Mouse (Mus musculus) 3T3-L1 (cell line): ENCODE measurements at regions not wholly inside any gene's neighbourhood (a gene's known extent, or its start where the extent isn't known, plus 50 kb on each side); places are given as distances from the start of the nearest gene placed in this dataset.
A peak's percentile ranks its signal among the peaks of the same experiment; 100 is the strongest.

Source experiments
- DNase-seq: peaks from one replicate; pipeline ENCODE4 v3.0.0-alpha.2; 2015; ENCODE audit warnings: low read depth, low spot score

DNA sequence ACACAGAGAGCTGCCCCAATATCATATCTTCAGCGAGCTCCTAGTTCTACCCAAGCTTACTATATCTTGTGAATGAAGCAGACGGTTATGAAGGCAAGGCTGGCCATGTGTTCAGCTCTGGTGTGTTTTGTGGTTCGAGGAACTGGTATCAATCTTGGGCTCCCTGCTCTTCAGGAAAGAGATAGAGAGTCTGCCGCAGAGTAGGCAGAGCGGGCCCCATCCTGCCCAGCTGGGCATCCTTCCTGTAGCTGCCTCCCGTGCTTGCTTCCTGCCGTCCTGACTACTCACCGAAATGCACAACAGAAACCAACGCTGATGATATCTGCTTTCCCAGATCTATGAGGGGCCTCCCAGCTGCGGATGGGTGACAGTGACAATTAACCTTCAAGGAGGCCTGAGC lies 60.3 kb downstream of the Snrpe start:
- DNase-seq = no peak

DNA sequence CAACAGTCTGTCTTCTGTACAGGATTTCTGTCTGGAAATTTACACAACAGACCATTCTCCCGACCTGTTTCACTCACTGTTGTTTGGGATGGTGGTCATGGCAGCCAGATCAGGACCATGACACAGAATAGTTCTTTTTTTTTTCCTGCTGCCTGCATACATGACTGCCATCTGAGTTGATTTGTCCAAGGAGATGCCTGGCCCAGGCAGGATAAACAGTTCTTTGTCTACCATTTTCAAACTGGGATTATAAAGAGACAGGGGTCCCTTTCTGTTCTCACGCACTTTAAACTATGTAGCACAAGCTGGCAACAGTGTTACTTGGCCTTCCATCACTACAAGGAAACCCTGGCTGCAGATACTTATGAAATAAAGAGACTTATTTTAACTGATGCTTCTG lies 61.1 kb downstream of the Snrpe start:
- DNase-seq = no peak

DNA sequence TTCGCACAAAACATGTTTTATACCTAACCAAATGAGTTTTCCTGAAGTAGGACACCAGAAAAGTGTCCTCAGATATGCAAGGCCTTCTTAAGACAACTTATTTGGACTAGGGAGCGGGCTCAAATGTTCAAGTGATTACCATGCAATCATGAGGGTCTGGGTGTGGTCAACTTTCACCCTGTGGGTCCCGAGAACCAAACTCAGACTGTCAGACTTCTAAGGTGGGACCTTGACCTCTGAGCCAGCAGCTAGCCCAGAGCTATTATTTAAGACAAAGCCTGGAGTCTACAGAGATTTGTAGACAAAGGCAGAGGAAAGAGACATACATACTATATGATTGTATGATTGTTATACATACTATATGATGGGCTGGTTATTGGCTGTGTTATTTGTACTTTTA lies 62.5 kb downstream of the Snrpe start:
- no peak for DNase-seq

DNA sequence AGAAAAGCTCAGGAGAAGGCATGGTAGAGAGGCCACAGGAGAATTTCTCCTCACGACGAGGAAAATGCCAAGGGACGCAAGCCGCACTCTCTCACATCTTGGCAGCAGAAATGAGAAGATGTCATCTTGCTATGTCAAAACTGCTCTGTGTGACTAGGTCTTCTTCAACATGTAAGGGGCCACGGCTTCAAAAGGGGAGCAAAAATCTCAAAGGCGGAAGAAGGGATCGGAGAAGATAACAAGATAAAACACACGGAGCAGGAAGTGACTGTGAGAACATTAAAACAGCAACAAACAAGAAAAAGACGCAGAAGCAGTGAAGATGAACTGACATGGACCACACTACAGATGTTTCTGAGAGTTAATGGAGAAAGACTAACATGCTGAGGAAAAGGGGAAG lies 65.1 kb downstream of the Snrpe start:
- DNase-seq = no peak

DNA sequence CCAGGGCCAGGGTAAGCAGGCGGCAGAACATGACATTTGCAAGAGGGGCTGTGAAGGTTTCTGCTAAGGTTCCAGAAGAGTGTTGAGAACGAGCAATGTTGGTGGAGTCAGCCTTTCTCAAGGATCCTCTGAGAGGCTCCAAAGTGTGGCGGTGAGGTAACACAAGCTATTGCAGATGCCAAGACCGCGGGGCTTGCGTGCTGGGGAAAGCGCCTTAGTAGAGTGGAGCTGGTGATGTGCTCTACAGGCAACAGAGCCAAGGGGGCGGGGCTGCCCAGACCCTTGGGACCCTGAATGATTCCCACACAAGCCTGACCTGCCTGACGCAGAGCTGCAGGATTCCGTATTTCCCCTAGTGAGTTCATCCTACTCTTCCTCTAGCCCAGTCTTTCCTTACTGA lies 66.3 kb downstream of the Snrpe start:
- DNase-seq = no peak

DNA sequence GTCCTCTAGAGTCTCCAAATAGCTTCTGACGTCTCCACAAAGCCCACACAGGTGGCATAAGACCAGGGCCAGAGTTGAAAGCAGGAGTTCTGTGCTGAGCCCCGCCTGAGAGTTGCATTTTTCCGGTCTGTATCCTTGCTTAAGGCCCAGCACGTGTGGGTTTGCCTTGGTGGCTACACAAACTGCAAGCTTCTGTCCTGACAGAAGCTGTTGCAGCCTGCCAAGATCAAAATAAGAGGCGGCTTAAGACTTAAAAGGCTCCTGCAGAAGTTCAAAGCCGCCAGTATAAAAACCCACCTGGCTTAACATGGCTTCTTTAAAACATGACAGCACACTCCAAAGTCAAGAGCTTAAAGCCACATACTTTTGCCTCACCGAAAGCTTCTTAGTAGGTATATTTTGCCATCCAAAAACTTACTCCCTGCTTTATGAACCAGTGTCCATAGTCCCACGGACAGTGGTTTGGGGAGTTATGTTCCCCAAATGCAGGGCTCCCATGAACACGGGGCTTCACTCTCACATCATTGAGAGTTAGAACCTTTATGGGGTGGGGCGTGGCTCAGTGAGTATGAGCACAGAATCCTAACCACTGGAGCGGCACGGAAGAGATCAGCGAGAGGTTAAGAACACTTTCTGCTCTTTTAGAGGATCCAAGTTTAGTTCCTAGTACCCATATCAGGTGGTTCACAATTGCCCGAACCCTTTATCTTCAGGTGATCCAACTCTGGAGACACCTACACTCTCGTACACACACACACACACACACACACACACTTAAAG lies 67.9 kb downstream of the Snrpe start:
- DNase-seq = no peak

DNA sequence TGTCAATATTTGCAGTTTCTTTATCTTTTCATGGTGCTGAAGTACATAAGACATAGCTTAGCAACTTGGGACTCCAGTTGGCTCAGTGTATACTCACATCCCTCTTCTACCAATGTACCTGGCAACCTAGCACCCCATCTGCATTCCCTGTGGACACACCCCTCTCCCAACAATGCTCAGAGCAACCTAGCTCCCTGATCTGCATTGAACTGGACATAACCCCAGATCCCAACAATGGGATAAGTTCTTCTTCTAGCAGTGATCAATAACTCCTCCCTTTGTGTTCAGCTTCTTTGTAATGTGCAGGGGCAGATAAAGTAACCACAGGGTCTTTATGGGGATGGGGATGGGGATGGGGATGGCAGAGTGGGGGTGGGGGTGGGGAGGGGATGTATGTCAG lies 79.4 kb downstream of the Snrpe start:
- DNase-seq = no peak

DNA sequence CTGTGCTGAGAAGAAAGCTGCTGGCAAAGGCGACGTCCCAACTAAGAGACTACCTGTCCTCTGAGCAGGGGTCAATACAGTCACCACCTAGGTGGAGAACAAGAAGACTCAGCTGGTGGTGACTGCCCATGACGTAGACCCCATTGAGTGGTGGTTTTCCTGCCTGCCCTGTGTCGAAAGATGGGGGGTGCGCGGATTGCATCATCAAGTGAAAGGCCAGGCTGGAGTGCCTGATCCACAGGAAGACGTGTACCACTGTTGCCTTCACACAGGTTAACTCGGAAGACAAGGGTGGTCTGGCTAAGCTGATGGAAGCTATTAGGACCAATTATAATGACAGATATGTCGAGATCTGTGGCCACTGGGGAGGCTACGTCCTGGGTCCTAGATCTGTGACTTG lies 80.3 kb downstream of the Snrpe start:
- no peak for DNase-seq

DNA sequence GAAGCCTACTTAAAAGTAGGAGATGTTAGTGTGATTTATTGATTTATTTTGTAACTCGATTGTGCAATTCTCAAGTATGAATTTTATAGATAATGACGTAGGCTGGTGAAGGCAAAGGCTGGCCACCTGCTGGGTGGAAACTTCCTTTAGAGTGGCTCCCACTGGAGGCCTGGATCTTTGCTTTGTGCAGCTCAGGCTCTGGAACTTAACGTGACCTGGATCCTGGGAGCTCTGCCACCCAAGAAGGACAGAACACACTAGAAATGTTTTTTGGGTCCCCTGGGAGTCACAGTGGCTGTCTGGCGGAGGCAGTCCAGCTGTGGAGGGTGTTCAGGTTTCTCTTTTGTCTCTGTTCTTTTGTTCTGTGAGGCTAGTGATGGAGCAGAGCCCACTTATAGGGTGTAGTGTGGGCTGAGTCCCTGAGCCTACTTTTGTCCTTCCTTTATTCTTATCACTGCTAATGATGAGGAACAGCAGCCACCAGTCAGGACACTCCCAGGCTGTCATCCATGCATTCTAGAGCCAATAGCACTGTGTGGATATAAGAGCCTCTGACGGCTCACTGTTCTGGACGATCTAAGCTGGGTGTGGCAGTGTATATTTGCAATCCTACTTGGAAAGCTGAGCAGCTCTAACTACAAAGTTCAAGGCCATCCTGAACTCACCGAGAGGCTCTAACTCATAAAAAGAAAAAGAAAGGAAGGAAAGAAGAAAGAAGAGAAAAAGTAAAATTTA lies 82.3 kb downstream of the Snrpe start:
- DNase-seq = no peak

DNA sequence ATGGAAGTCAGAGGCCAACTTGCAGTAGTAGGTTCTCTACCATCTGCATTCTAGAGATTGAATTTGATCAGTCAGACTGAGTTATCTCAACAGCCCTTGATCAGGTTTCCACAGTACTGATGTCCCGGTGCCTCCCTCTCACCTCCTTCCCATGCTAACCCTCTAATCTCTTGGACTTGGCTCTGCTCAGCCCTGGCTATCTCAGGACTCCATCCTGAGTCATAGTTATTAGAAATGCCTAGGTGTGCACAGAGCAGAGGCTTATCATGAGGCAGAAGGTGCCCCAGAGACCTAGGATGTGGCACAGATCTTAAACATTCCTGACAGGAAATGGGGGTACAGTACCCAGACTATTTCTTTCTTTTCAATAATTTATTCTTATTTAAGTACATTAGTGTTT lies 87.3 kb downstream of the Snrpe start:
- DNase-seq = no peak

DNA sequence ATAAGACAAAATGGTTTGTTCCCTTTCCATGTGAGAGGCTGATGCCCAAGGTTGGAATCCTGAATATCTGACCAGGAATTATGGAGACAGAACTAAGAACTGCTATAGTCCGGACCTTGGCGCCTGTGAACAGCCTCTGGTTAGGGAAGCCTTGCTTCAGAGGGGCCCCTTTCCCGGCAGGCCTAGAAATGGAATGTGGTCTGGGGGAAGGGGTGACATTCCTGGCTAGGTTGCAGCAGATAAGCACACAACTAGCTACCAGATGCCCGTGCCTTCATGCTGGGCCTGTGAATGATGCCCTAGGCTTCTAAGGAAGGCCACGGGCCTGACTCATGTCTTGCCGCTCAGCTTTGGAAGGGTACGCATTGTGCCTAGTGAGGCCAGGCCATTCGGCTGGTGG lies 89.4 kb downstream of the Snrpe start:
- no peak for DNase-seq

DNA sequence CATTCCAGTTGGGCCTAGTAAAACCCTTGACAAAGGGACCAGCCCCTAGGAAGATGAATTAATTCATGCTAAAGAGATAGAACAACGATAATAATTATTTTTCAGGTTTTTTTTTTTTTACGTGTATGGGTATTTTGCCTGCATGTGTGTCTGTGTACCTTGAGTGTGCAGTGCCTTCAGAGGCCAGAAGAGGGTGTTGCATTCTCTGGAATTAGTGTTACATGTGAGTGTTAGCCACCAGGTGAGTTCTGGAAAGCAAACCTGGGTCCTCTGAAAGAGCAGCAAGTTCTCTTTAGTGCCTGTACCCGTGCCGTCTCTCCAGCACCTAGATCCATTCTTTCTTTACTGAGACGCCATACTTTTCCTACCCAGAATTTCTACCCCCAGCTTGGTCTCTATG lies 92.8 kb upstream of the Sox13 start:
- no peak for DNase-seq

DNA sequence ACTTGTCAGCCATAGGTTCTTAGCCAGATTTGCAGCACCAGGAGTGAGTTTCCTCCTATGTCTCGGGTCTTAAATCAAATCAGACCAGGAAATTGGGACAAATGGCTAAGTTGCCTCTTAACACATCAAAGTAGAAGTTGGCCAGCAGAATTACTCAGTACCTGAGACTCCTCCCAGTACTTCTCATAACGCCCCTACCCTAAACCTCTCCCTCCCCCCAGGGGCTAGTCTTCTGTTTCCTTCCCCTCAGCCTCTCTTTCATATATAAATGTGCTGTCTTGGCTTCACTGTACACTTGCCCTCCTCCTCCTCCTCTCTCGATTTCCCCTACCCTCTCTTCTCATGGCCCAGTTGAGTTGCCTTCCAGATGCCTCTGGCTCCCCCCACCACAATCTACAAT lies 79.9 kb upstream of the Sox13 start:
- DNase-seq = no peak

DNA sequence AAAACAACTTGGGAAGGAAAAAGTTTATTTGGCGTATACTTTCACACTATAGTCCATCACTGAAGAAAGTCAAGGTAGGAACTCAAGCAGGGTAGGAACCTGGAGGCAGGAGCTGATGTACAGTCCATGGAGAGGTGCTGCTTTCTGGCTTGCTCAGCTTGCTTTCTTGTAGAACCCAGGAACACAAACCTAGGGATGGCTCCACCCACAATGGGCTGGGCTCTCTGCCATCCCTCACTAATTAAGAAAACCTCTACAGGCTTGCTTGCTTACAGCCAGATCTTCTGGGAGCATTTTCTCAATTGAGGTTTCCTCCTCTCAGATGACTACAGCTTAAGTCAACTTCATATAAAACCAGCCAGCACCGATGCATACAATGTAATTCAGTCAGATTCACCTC lies 79.2 kb upstream of the Sox13 start:
- DNase-seq = no peak

DNA sequence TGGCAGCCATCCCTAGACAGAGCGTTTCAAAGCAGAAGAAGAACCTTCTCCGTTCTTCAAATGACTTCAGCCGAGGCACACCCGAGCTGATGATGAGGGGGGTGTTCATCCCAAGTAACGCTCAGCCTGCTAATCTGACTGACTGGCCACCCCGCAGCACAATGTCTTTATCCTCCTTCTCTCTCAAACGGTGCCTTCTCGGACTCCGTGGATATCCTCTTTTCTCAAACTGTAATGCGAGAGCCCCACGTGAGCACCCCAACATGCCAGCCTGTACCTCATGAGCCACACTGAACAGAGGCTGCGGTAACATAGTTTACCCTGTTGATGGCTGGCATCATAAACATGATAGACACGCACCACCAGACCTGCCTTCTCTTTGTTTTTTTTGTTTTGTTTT lies 76.8 kb upstream of the Sox13 start:
- DNase-seq = no peak

DNA sequence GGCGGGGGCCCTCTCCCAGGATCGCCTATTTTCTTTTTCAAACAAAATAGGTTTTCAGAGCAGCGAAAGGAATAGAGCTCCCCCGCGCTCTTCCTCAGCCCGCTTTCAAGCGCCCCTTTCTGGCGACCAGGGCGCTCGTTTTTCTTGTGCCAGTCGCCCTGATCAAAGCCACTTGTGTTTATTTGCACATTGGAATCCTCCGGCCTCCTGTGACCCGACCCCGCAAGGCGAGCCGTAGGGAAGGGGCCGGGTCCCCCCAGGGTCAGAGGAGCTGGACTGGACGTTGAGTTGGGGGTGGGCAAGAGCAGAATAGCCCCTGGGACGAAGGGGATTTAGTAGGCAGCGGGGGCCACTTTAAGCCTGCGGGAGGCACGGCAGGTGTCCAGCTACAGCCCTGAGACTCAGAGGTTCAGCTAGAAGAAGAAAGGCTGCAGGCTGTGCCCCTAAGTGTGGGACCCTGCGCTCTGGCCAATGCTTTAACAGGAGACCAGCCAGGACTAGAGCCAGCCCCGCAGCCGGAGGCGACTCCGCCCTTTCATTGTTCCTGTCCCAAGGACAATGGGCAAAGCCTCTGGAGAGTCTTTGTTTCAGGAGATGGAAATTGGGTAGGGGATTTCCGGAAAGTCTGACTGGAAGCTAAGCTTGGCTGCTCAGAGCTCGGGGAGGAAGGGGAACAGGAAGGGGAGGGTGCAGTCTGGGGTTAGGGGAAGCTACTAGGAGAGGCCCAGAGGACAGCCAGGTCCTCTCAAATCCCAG lies 69.0 kb upstream of the Sox13 start:
- no peak for DNase-seq

DNA sequence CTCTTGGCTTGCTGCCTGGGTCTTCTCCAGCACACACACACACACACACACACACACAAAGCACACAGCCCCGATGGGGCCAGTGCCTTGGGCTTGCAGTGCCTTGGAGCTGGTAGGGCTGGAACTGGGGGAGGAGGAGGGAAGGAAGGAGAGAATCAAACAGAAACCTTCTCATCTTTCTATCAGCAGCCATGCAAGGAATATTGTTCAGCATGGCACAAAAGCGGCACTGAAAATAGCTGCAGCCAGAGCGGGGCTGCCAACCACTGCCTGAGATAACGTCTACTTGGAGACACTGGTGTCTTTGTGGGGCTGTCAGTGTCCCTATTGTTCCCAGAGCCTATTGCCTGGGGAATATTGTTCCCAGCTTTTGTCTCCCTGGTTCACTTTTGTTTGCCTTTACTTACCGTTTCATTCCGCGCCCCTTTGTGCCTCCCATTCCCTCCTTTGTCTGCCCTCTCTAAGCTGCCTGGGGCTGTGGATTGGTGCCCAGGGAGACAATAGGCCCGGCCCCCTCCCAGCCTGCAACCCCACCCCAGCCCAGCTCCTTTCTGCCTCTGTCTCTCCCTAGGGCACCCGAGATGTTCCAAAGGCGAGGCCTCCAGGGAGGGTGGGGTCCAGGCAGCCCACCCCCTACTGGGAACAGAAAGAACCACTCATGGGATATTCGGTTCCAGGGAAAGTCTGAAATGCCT lies 68.3 kb upstream of the Sox13 start:
- no peak for DNase-seq

DNA sequence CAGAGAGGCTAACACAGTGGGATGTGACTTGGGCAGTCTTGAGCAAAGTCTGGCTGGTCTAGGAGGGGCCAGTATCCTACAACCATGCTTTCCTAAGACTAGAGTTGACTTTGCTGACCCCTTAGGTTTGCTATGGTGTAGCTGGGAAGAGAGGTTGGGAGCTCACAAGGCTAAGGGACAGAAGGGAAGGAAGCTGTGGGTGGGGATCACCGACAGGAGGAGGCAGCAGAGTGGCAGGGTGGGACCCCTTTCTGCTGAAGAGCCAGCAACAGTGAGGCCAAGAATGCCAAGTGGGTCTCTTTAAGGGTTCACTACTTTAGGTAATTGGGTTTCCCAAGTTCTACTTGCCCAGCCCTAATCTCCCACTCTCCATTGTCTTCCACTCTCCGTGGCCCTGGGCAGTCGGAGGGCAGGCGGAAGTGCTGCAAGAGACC lies 67.7 kb upstream of the Sox13 start:
- DNase-seq = no peak

DNA sequence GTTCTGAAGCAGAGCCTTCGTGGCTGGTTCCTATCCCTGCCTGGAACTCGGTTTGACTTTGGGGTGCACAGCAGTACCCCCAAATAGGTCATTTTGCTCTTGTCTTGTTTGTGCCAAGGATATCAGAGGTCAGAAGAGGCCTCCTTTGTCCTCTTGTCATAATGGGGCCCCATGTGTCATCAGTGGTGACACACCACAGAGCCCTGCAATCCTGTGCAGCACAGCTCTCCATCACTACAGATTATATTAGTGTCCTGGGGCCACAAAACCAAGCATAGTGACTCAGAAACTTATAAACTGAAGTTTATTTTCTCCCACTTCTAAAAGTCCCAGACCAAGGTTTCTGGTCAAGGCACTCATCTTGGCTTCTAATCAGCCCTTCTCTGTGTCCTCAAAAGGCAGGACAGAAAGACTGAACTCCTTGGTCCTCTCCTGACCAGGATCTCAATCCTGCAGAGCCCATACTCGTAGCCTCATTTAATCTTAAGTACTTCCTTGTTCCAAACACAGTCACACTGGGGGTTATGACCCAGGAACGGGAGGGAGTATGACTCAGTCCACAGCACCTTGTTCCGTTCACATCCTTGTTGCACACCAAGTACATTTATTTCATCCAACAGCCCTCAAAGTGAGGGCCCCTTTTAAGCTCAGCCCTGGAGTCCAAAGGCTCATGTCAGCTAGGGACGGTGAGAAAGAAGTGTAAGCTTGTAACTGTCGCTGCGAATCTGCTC lies 63.2 kb upstream of the Sox13 start:
- DNase-seq = peak; percentile 24

DNA sequence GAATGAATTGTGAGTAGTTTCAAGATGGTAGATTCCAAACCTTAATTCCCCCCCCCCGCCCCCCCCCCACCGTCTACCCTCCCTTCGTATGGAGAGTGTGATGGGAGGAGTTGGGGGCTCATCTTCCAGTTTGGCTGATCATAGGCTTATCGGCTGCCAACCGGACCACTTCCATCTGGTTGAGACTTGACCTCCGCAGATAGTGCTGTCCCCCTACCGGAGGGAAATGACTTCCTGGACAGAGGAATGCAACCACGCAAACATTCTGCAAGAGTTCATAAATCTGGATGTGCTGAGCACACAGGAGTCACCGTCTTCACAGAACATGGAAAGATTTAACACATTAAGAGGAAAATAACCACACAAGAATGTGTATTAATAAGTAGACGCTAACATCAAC lies 62.2 kb upstream of the Sox13 start:
- no peak for DNase-seq

DNA sequence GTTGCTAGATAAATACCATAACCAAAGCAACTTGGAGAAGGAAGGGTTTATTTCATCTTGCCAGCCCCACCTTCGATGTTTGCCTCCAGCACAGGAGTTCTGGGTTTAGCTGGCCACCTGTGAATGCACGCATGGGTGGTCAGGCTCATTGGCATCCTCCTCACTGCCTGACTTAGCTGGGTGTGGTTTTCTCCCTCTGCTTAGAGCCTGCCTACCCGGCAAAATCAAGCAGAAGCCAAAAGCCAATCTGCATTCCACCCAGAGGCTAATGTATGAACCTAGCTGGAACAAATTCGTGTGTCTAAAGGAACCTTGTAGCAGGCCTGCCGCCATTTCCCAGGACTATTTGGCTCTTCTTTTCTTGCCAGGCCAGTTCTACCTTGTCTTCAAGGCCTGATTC lies 58.7 kb upstream of the Sox13 start:
- no peak for DNase-seq
